Mouse (Mus musculus) heart, embryonic 14.5 days (tissue): ENCODE measurements around the gene F13a1. TPM values are rescaled to one million over a fixed set of nuclear protein-coding genes. Genes with fewer than 3 reads are reported as not detected.

ENCODE experiments used
- ATAC-seq: fragments of 200-750 bp; cut with Nextera tagmentation; 2 replicates; pipeline ENCODE4 v1.8.0; 2017; ENCODE audit warnings: low read depth, moderate TSS enrichment; ENCODE audit not compliant: insufficient number of reproducible peaks, insufficient read depth, low FRiP score
- H3K27ac ChIP-seq, 2 experiments: fragments of 200-500 bp in 1 of 2; fragments of 300-500 bp in 1 of 2; sonication (generic) in 1 of 2; replicated peaks in 1 of 2; 2 replicates each; pipeline ENCODE4 v1.5.1; 2012 to 2014; ENCODE audit warnings: low read depth in 2 of 2, low read length in 2 of 2, control low read depth in 1 of 2, mild to moderate bottlenecking in 1 of 2, mixed read lengths in 1 of 2; ENCODE audit not compliant: control insufficient read depth in 1 of 2, insufficient read depth in 1 of 2
- H3K27me3 ChIP-seq: fragments of 300-500 bp; sonication (generic); 2 replicates; pipeline ENCODE4 v1.6.1; 2014; ENCODE audit warnings: mild to moderate bottlenecking, low read length, control low read depth; ENCODE audit not compliant: control insufficient read depth, insufficient read depth
- H3K36me3 ChIP-seq: fragments of 300-500 bp; sonication (generic); 2 replicates; pipeline ENCODE4 v1.6.1; 2014; ENCODE audit warnings: mild to moderate bottlenecking, control low read depth, low read length, mixed read lengths; ENCODE audit not compliant: control insufficient read depth, insufficient read depth
- H3K4me1 ChIP-seq, 2 experiments: fragments of 200-500 bp in 1 of 2; fragments of 300-500 bp in 1 of 2; sonication (generic) in 1 of 2; 2 replicates each; pipeline ENCODE4 v1.6.1; 2012 to 2014; ENCODE audit warnings: low read length in 2 of 2, control low read depth in 1 of 2, mixed read lengths in 1 of 2; ENCODE audit not compliant: control insufficient read depth in 2 of 2, insufficient read depth in 2 of 2
- H3K4me2 ChIP-seq: fragments of 300-500 bp; sonication (generic); 2 replicates; pipeline ENCODE4 v1.6.1; 2014; ENCODE audit warnings: mild to moderate bottlenecking, low read length
- H3K4me3 ChIP-seq, 2 experiments: fragments of 200-500 bp in 1 of 2; fragments of 300-500 bp in 1 of 2; sonication (generic) in 1 of 2; 2 replicates each; pipeline ENCODE4 v1.5.1; 2012 to 2014; ENCODE audit warnings: low read length in 2 of 2, mild to moderate bottlenecking in 2 of 2, control low read depth in 1 of 2, low read depth in 1 of 2, moderate library complexity in 1 of 2; ENCODE audit not compliant: control insufficient read depth in 1 of 2, insufficient read depth in 1 of 2
- H3K9ac ChIP-seq: fragments of 300-500 bp; sonication (generic); 2 replicates; pipeline ENCODE4 v1.6.1; 2014; ENCODE audit warnings: mild to moderate bottlenecking, low read length
- H3K9me3 ChIP-seq: fragments of 300-500 bp; sonication (generic); 2 replicates; pipeline ENCODE4 v1.6.1; 2016; ENCODE audit warnings: low read length, control low read depth; ENCODE audit not compliant: control insufficient read depth
- WGBS: fragments of 180-500 bp; shearing (Covaris S2); extraction: QIAGEN DNeasy Blood & Tissue Kit; methylation state at CpG from one replicate; pipeline ENCODE4 v1.1.7; 2014; 5-methylcytosine and 5-hydroxymethylcytosine counted together
- polyA plus RNA-seq: library from polyadenylated mRNA; unstranded; fragments of >200 nt; fragmentation: Nextera tagmentation; extraction: Ambion mirVana; gene quantifications from 2 replicates; pipeline ENCODE4 v1.2.1, GENCODE M21; 2014

The F13a1 gene
- polyA plus RNA-seq, 1 experiment from 2014 or later, result 6.4 TPM

DNA sequence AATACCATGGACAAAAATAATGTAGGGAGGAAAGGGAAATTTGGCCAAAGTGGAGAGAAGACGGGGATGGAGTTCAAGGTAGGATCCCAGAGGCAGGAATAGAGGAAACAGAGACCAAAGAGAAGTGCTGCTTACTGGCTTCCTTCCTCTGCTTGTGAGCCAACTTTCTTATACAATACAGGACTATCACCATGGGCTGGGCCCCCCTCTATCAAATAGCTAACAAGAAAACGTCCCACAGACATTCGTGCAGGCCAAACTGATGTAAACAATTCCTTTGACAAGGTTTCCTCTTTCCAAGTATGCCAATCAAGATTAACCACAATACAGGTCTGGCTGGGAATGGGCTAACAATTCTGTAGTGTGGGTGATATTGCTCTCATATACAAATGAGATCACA, 154.0 kb downstream of the F13a1 start:
- WGBS, result 46% methylated on average over 3 of the region's 3 CpGs
- Histone ChIP-seq H3K36me3 (no peaks in the 10 kb centered on the region), H3K4me3 (no peak overlapping the region), H3K9ac (no peak overlapping the region), H3K4me1 (peaks cover under 1 to 4% of the 10 kb centered on the region in 2 experiments; a peak in 2 of 4 replicates), H3K4me2 (no peak overlapping the region), H3K9me3 (no peaks in the 10 kb centered on the region), H3K27ac (no peak overlapping the region), H3K27me3 (no peaks in the 10 kb centered on the region)
- no peak for ATAC-seq

DNA sequence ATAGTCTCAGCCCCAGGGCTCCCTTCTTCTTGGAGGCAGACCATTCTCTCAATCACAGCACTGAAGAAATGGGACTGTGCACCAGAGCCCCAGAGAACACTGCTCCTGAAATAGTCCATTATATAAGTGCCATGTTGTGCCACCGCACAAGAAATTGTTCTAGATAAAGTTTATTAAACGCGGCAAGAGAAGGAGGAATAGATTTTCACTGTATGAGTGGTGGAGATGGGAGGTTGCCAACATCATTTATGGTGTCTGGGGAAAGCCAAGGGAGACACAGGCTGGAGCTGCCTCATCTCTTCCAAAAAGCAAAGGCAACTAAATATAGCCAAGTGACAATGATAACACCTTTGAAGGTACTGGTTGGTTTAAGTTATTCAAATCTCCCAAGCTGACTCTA, 156.3 kb downstream of the F13a1 start:
- 94% methylated on average over 3 of the region's 3 CpGs for WGBS
- Histone ChIP-seq H3K27ac (no peak overlapping the region), H3K9ac (no peak overlapping the region), H3K4me1 (no peaks in the 10 kb centered on the region), H3K36me3 (no peaks in the 10 kb centered on the region), H3K4me2 (no peak overlapping the region), H3K9me3 (no peaks in the 10 kb centered on the region), H3K27me3 (no peaks in the 10 kb centered on the region), H3K4me3 (no peak overlapping the region)
- no peak for ATAC-seq

DNA sequence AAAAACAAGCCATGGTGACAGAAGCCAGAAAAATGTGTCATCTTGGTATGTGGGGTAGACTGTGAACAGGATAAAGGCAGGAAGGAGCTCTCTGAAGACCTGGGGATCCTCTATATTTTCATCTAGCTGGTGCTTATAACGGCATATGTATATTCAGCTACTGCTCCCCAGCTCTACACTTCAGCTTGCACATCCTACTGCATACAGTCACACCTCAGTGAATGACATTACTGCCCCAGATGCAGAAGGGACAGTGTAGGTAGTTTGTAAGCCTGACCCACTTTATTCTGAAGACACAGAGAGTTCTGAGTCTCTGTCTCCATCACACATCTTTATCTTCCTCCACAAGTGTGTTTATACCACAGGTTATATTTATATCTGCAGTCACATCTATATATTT, 157.8 kb downstream of the F13a1 start:
- no peaks in the 10 kb centered on the region for H3K36me3 ChIP-seq
- no peaks in the 10 kb centered on the region for H3K27me3 ChIP-seq
- no peak overlapping the region for H3K27ac ChIP-seq
- 68% methylated on average over 1 of the region's 1 CpGs for WGBS
- no peaks in the 10 kb centered on the region for H3K9me3 ChIP-seq
- H3K4me1 ChIP-seq, result no peaks in the 10 kb centered on the region
- no peak overlapping the region for H3K4me3 ChIP-seq
- H3K9ac ChIP-seq, result no peak overlapping the region
- no peak for ATAC-seq
- no peak overlapping the region for H3K4me2 ChIP-seq

GRCm38 (mm10) chr13:36885973-36886372, 164.1 kb downstream of the F13a1 start:
- Histone ChIP-seq H3K9me3 (no peaks in the 10 kb centered on the region), H3K4me2 (no peak overlapping the region), H3K9ac (no peak overlapping the region), H3K4me3 (no peak overlapping the region), H3K4me1 (no peaks in the 10 kb centered on the region), H3K36me3 (no peaks in the 10 kb centered on the region), H3K27ac (no peak overlapping the region), H3K27me3 (no peaks in the 10 kb centered on the region)
- no peak for ATAC-seq
- WGBS, result 59% methylated on average over 7 of the region's 7 CpGs

DNA sequence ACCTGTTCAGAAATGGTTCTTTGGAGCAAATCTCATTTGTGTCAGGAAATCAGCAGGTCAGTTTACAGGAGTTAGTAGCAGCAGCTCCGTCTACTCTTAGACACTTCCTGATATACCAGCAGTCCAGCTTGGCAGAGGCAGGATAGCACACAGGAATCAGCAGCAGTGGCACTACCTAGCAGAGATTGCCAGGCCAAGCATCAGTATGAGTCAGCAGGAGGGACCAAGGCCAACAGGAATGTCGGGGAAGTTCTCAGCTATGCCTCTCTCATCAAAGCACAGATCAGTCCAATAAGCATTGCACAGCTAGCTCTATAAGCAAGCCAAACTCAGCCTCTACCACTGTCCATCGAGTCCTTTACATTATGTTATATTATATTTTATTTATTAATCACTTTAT, 210.9 kb downstream of the F13a1 start:
- ATAC-seq, result no peak
- Histone ChIP-seq H3K27me3 (no peaks in the 10 kb centered on the region), H3K27ac (no peak overlapping the region), H3K9ac (no peak overlapping the region), H3K4me1 (no peaks in the 10 kb centered on the region), H3K4me3 (no peak overlapping the region), H3K36me3 (no peaks in the 10 kb centered on the region), H3K9me3 (no peaks in the 10 kb centered on the region), H3K4me2 (no peak overlapping the region)
- 60% methylated on average over 3 of the region's 3 CpGs for WGBS
